Mouse (Mus musculus) adrenal gland, adult 18-20 months (tissue): ENCODE results near the gene Alox12e. TPM values are rescaled to one million over a fixed set of nuclear protein-coding genes. Genes with fewer than 3 reads are reported as not detected.
A peak's percentile ranks its signal among the peaks of the same experiment; 100 is the strongest.
"Not testable (repeated sequence)": the region's sequence is repeated elsewhere in the genome, so short reads cannot be mapped to it uniquely, and the experiment has no call there.

Experiments used
- DNase-seq, 2 experiments: peaks; one replicate each; pipeline ENCODE4 v3.0.0; 2021 to 2022; ENCODE audit warnings: low spot score in 2 of 2
- long read RNA-seq, 2 experiments: library from polyadenylated mRNA; stranded (forward); transcript quantifications; one replicate each; pipeline ENCODE4 v2.0.0; 2021
- total RNA-seq, 2 experiments: library from RNA; stranded (reverse); gene quantifications; 1 replicate in 1 of 2; 2 replicates in 1 of 2; pipeline ENCODE4 v1.2.3; 2021

The Alox12e gene
- not detected for total RNA-seq
- long read RNA-seq, experiment 1: 0 reads
- long read RNA-seq, experiment 2: 0 reads

- no peak for DNase-seq
These were observed at the start of gene Alox12e for GRCm38 (mm10) chr11:70322528-70322927. Alox12e (minus strand) TSS chr11:70322628.

- DNase-seq: not testable (repeated sequence)
These were observed 46.2 kb upstream of the Alox12e start for GRCm38 (mm10) chr11:70368626-70369025.

GRCm38 (mm10) chr11:70367701-70368100, 45.3 kb upstream of the Alox12e start:
- DNase-seq: not testable (repeated sequence)

- DNase-seq: no peak
These were observed 29.4 kb upstream of the Alox12e start, which contains the start of gene Alox15 for GRCm38 (mm10) chr11:70351868-70352267. Alox15 (minus strand) TSS chr11:70352031.

GRCm38 (mm10) chr11:70348630-70349029, 26.2 kb upstream of the Alox12e start:
- DNase-seq: no peak

- DNase-seq: no peak
These were observed 25.4 kb upstream of the Alox12e start for GRCm38 (mm10) chr11:70347861-70348260.

GRCm38 (mm10) chr11:70345546-70345945, 23.1 kb upstream of the Alox12e start:
- no peak for DNase-seq

- DNase-seq: no peak
These were observed 22.6 kb upstream of the Alox12e start for GRCm38 (mm10) chr11:70345061-70345460.

GRCm38 (mm10) chr11:70339481-70339880, 17.1 kb upstream of the Alox12e start:
- no peak for DNase-seq

- DNase-seq: peak; percentile 58 to 69
These were observed 12.0 kb upstream of the Alox12e start for GRCm38 (mm10) chr11:70334477-70334876.

- no peak for DNase-seq
These were observed 2.3 kb upstream of the Alox12e start for GRCm38 (mm10) chr11:70324726-70325125.

GRCm38 (mm10) chr11:70321664-70322063, 764 bp downstream of the Alox12e start:
- DNase-seq: peak; percentile 51 to 67

- no peak for DNase-seq
These were observed 2.8 kb downstream of the Alox12e start for GRCm38 (mm10) chr11:70319614-70320013.

GRCm38 (mm10) chr11:70313833-70314232, 8.6 kb downstream of the Alox12e start:
- no peak for DNase-seq

GRCm38 (mm10) chr11:70309341-70309740, 13.1 kb downstream of the Alox12e start:
- peak in 1 of 2 experiments; percentile 36 for DNase-seq

- DNase-seq: no peak
These were observed 14.1 kb downstream of the Alox12e start for GRCm38 (mm10) chr11:70308296-70308695.

GRCm38 (mm10) chr11:70306159-70306558, 16.3 kb downstream of the Alox12e start:
- DNase-seq: peak in 1 of 2 experiments; percentile 14

- DNase-seq: no peak
These were observed 20.1 kb downstream of the Alox12e start for GRCm38 (mm10) chr11:70302293-70302692.

GRCm38 (mm10) chr11:70297836-70298454, 24.5 kb downstream of the Alox12e start:
- DNase-seq: no peak

GRCm38 (mm10) chr11:70297405-70297804, 25.0 kb downstream of the Alox12e start:
- no peak for DNase-seq

GRCm38 (mm10) chr11:70293881-70294280, 28.5 kb downstream of the Alox12e start:
- no peak for DNase-seq

- DNase-seq: no peak
These were observed 31.2 kb downstream of the Alox12e start for GRCm38 (mm10) chr11:70291235-70291634.

GRCm38 (mm10) chr11:70289236-70289635, 33.2 kb downstream of the Alox12e start:
- DNase-seq: peak in 1 of 2 experiments; percentile 31
